Mouse (Mus musculus): ENCODE measurements around the gene Icam1. TPM values are rescaled to one million over a fixed set of nuclear protein-coding genes. Genes with fewer than 3 reads are reported as not detected.
A peak's percentile ranks its signal among the peaks of the same experiment; 100 is the strongest.

The Icam1 gene
- polyA plus RNA-seq, 1 experiment from 2014 or later: 12.3 TPM

DNA sequence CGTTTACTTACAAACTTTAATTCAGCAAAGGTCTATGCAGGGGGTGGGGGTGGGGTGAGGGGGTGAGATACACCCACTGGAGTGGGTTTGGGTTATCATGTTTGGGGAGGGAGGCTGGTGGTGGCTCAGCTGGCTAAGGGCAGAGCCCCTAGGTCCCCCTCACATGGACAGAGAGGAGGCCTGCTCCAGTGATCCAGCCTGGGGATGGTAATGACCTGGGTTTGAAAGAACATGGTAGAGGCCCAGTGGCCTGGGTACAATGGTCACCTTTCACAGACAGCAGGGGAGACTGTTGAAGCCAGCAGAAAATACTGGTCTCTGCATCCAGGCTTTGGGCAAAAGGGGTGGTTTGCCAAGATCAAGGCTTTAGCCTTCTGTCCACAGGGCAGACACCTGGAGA is 58.4 kb downstream of the Icam1 start:
- no peaks in the 10 kb centered on the region for H3K9me3 ChIP-seq (replicated peaks; ENCODE audit: low read length)
- DNase-seq (ENCODE audit: low spot score) (no peak), ATAC-seq (replicated peaks; ENCODE audit: low FRiP score, low read depth) (no peak)
- no peak for TF ChIP-seq CTCF (IDR thresholded peaks at IDR 0.05; ENCODE audit: low read depth)
- 0 out of 2 replicates have a peak, but pooled peaks cover 9% of the 10 kb centered on the region for H3K4me1 ChIP-seq (replicated peaks; ENCODE audit: insufficient read depth, low read length)
- no peak overlapping the region for H3K4me2 ChIP-seq (ENCODE audit: low read length)
- 0 out of 2 replicates have a peak overlapping the region, but pooled peaks have one; percentile 8 for H3K9ac ChIP-seq (ENCODE audit: low read depth, low read length)
- peaks cover 39% of the 10 kb centered on the region for H3K36me3 ChIP-seq (ENCODE audit: insufficient read depth, low read length)
- WGBS: 75% methylated on average over 1 of the region's 1 CpGs
- no peak overlapping the region for H3K4me3 ChIP-seq (replicated peaks; ENCODE audit: low read depth, low read length)
- H3K27me3 ChIP-seq (ENCODE audit: insufficient read depth, low read length): no peaks in the 10 kb centered on the region
- peak overlapping the region; percentile 75 for H3K27ac ChIP-seq

DNA sequence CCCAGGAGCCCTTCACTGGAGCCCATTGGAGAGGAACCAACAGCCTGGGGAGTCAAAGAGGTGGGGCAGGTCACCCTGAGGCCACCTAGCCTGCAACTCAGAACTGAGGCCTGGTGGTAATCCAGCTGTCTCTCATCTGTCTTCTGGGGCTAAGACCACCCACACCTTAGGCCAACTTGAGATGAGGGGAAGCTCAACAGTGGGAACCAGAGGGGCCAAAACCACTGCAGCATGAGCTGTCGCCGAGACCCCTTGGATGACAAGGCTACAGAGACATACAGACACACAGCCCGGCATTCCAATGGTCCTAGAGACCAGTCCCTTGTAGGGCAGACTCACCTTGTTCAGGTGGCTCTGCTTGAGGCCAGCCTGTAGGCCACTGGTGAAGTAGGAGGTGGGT is 59.8 kb downstream of the Icam1 start:
- Histone ChIP-seq H3K4me1 (replicated peaks; ENCODE audit: insufficient read depth, low read length) (0 out of 2 replicates have a peak, but pooled peaks cover 9% of the 10 kb centered on the region), H3K4me3 (replicated peaks; ENCODE audit: low read depth, low read length) (no peak overlapping the region), H3K9ac (ENCODE audit: low read depth, low read length) (no peak overlapping the region), H3K27me3 (ENCODE audit: insufficient read depth, low read length) (no peaks in the 10 kb centered on the region), H3K9me3 (replicated peaks; ENCODE audit: low read length) (no peaks in the 10 kb centered on the region), H3K36me3 (ENCODE audit: insufficient read depth, low read length) (peaks cover 46% of the 10 kb centered on the region), H3K27ac (no peak overlapping the region), H3K4me2 (ENCODE audit: low read length) (no peak overlapping the region)
- ATAC-seq (replicated peaks; ENCODE audit: low FRiP score, low read depth): no peak
- DNase-seq (ENCODE audit: low spot score): no peak
- TF ChIP-seq CTCF (IDR thresholded peaks at IDR 0.05; ENCODE audit: low read depth): no peak
- 100% methylated on average over 3 of the region's 3 CpGs for WGBS

MicroRNAs encoded within 50 kb of the gene (microRNA counts, 519-probe panel; counts per million panel counts)
- microRNA mmu-miR-1900: 330 counts per million, percentile 68 among the panel's probes with 10 or more counts

Small RNAs within 50 kb of the gene (microRNA-seq; reads per million reads assigned to microRNA genes)
- gene Mir1900 (not detected), gene Mir7082 (not detected)

Other genes starting within 250 kb of the Icam1 start
- gene Col5a3, start 200.9 kb upstream of the Icam1 start, polyA plus RNA-seq (2015; fragmentation: Nextera tagmentation; extraction: Ambion mirVana): 0.82 and 1.2 TPM in 2 replicates
- gene Rdh8, start 197.5 kb upstream of the Icam1 start, polyA plus RNA-seq (2015; fragmentation: Nextera tagmentation; extraction: Ambion mirVana): not detected in 2 replicates
- 7.6 and 11.5 TPM in 2 replicates for gene A230050P20Rik, start 147.3 kb upstream of the Icam1 start, polyA plus RNA-seq (2015; fragmentation: Nextera tagmentation; extraction: Ambion mirVana)
- 2.5 and 2.6 TPM in 2 replicates for gene Angptl6, start 136.3 kb upstream of the Icam1 start, polyA plus RNA-seq (2015; fragmentation: Nextera tagmentation; extraction: Ambion mirVana)
- gene Ppan, start 127.8 kb upstream of the Icam1 start, polyA plus RNA-seq (2015; fragmentation: Nextera tagmentation; extraction: Ambion mirVana): 56.3 and 57.9 TPM in 2 replicates
- gene Eif3g, start 117.4 kb upstream of the Icam1 start, polyA plus RNA-seq (2015; fragmentation: Nextera tagmentation; extraction: Ambion mirVana): 234 and 243 TPM in 2 replicates
- 34.1 and 43.1 TPM in 2 replicates for gene Dnmt1, start 56.1 kb upstream of the Icam1 start, polyA plus RNA-seq (2015; fragmentation: Nextera tagmentation; extraction: Ambion mirVana)
- 21.3 and 23.3 TPM in 2 replicates for gene S1pr2, start 39.2 kb upstream of the Icam1 start, polyA plus RNA-seq (2015; fragmentation: Nextera tagmentation; extraction: Ambion mirVana)
- gene Mrpl4, start 13.2 kb upstream of the Icam1 start, polyA plus RNA-seq (2015; fragmentation: Nextera tagmentation; extraction: Ambion mirVana): 155 and 158 TPM in 2 replicates
- gene Icam4, start 13.4 kb downstream of the Icam1 start, polyA plus RNA-seq (2015; fragmentation: Nextera tagmentation; extraction: Ambion mirVana): 0.26 and 0.50 TPM in 2 replicates
- gene Icam5, start 16.1 kb downstream of the Icam1 start, polyA plus RNA-seq (2015; fragmentation: Nextera tagmentation; extraction: Ambion mirVana): 0.21 and 0.27 TPM in 2 replicates
- 0.29 TPM in 1 of 2 replicates, not detected in the other for gene Zglp1, start 51.1 kb downstream of the Icam1 start, polyA plus RNA-seq (2015; fragmentation: Nextera tagmentation; extraction: Ambion mirVana)
- 0.38 and 0.62 TPM in 2 replicates for gene Gm49373, start 57.1 kb downstream of the Icam1 start, polyA plus RNA-seq (2015; fragmentation: Nextera tagmentation; extraction: Ambion mirVana)
- gene Fdx1l, start 57.6 kb downstream of the Icam1 start, polyA plus RNA-seq (2015; fragmentation: Nextera tagmentation; extraction: Ambion mirVana): 61.5 and 63.9 TPM in 2 replicates
- gene Gm38431, start 76.0 kb downstream of the Icam1 start, polyA plus RNA-seq (2015; fragmentation: Nextera tagmentation; extraction: Ambion mirVana): 0.80 and 0.91 TPM in 2 replicates
- 40.8 and 41.3 TPM in 2 replicates for gene Raver1, start 76.0 kb downstream of the Icam1 start, polyA plus RNA-seq (2015; fragmentation: Nextera tagmentation; extraction: Ambion mirVana)
- 8.6 and 9.4 TPM in 2 replicates for gene Tyk2, start 115.3 kb downstream of the Icam1 start, polyA plus RNA-seq (2015; fragmentation: Nextera tagmentation; extraction: Ambion mirVana)
- 256 and 271 TPM in 2 replicates for gene Cdc37, start 134.0 kb downstream of the Icam1 start, polyA plus RNA-seq (2015; fragmentation: Nextera tagmentation; extraction: Ambion mirVana)
- gene Pde4a, start 149.7 kb downstream of the Icam1 start, polyA plus RNA-seq (2015; fragmentation: Nextera tagmentation; extraction: Ambion mirVana): 8.2 and 8.3 TPM in 2 replicates
- 49.3 and 50.8 TPM in 2 replicates for gene Keap1, start 223.4 kb downstream of the Icam1 start, polyA plus RNA-seq (2015; fragmentation: Nextera tagmentation; extraction: Ambion mirVana)
- 0.11 TPM in 1 of 2 replicates, not detected in the other for gene S1pr5, start 232.5 kb downstream of the Icam1 start, polyA plus RNA-seq (2015; fragmentation: Nextera tagmentation; extraction: Ambion mirVana)
- gene Atg4d, start 249.3 kb downstream of the Icam1 start, polyA plus RNA-seq (2015; fragmentation: Nextera tagmentation; extraction: Ambion mirVana): 51.7 and 52.9 TPM in 2 replicates